Mouse (Mus musculus) adrenal gland, adult 2 months (tissue): Measurements from ENCODE around the gene Plekhg2. TPM values are rescaled to one million over a fixed set of nuclear protein-coding genes. Genes with fewer than 3 reads are reported as not detected.

ENCODE experiments used
- DNase-seq: peaks from one replicate; pipeline ENCODE4 v3.0.0; 2021
- polyA plus RNA-seq: library from polyadenylated mRNA; depleted of rRNA; stranded (reverse); fragments of >200 nt; gene quantifications from 2 replicates; pipeline ENCODE4 v1.2.3, GENCODE M21; 2012
- total RNA-seq, 2 experiments: library from RNA; stranded (reverse); gene quantifications; 2 replicates each; pipeline ENCODE4 v1.2.3; 2021

Gene Plekhg2
- total and polyA plus RNA-seq, 3 experiments, result 14.9 to 23.2 (median 15.6) TPM

GRCm38 (mm10) chr7:28368276-28368920, 4.0 kb downstream of the Plekhg2 start:
- DNase-seq, result no peak

GRCm38 (mm10) chr7:28367663-28368275, 4.6 kb downstream of the Plekhg2 start:
- no peak for DNase-seq

- no peak for DNase-seq
Measured at GRCm38 (mm10) chr7:28362441-28363060, 9.8 kb downstream of the Plekhg2 start.

GRCm38 (mm10) chr7:28361647-28362341, 10.6 kb downstream of the Plekhg2 start:
- DNase-seq, result no peak

GRCm38 (mm10) chr7:28360291-28360690, 12.1 kb downstream of the Plekhg2 start:
- no peak for DNase-seq

GRCm38 (mm10) chr7:28359854-28360253, 12.5 kb downstream of the Plekhg2 start:
- no peak for DNase-seq

GRCm38 (mm10) chr7:28358431-28358830, 14.0 kb downstream of the Plekhg2 start:
- DNase-seq, result no peak

GRCm38 (mm10) chr7:28357984-28358383, 14.4 kb downstream of the Plekhg2 start:
- peak; percentile 70 for DNase-seq

GRCm38 (mm10) chr7:28356981-28357380, 15.4 kb downstream of the Plekhg2 start:
- DNase-seq, result peak; percentile 58

GRCm38 (mm10) chr7:28355221-28355620, 17.2 kb downstream of the Plekhg2 start:
- no peak for DNase-seq

- no peak for DNase-seq
Measured at GRCm38 (mm10) chr7:28354596-28354995, 17.8 kb downstream of the Plekhg2 start.

- no peak for DNase-seq
Measured at GRCm38 (mm10) chr7:28354113-28354581, 18.3 kb downstream of the Plekhg2 start.

GRCm38 (mm10) chr7:28353267-28353666, 19.1 kb downstream of the Plekhg2 start:
- DNase-seq, result no peak

- no peak for DNase-seq
Measured at GRCm38 (mm10) chr7:28351676-28352191, 20.7 kb downstream of the Plekhg2 start.

- DNase-seq, result peak; percentile 99
Measured at GRCm38 (mm10) chr7:28350155-28350883, 22.1 kb downstream of the Plekhg2 start, which contains the start of gene Rps16. Rps16 (plus strand) TSS chr7:28350652.

- DNase-seq, result no peak
Measured at GRCm38 (mm10) chr7:28348601-28349000, 23.8 kb downstream of the Plekhg2 start.

- peak; percentile 83 for DNase-seq
Measured at GRCm38 (mm10) chr7:28347746-28348145, 24.7 kb downstream of the Plekhg2 start.

GRCm38 (mm10) chr7:28344637-28345036, 27.8 kb downstream of the Plekhg2 start:
- DNase-seq, result no peak

GRCm38 (mm10) chr7:28341381-28341780, 31.0 kb downstream of the Plekhg2 start:
- DNase-seq, result no peak

GRCm38 (mm10) chr7:28339213-28339917, 33.0 kb downstream of the Plekhg2 start:
- peak; percentile 74 for DNase-seq
